Mouse (Mus musculus) small intestine, adult 2 months (tissue): ENCODE results near the gene Rhov.

Experiments used
- CTCF ChIP-seq: fragments of 200-500 bp; IDR thresholded peaks from 2 replicates; pipeline ENCODE4 v1.5.1; 2012; ENCODE audit warnings: low read depth, mild to moderate bottlenecking, control low read depth, inconsistent platforms, low read length, moderate library complexity, mixed read lengths; ENCODE audit not compliant: insufficient replicate concordance, insufficient read length; ENCODE audit errors: extremely low read depth
- POLR2A ChIP-seq: fragments of 200-500 bp; IDR thresholded peaks from 2 replicates; pipeline ENCODE4 v1.6.1; 2012; ENCODE audit warnings: low read depth, mild to moderate bottlenecking, control low read depth, inconsistent platforms, low read length, moderate library complexity

- TF ChIP-seq CTCF (no peak), POLR2A (no peak)
These were observed 40.5 kb upstream of the Rhov start for GRCm38 (mm10) chr2:119311544-119311943.
